Mouse (Mus musculus): ENCODE data around the gene Scn9a.

- TF ChIP-seq MYOG (IDR thresholded peaks at IDR 0.05; ENCODE audit: control insufficient read depth in 1 of 3, insufficient read depth in 1 of 3, insufficient read length in 2 of 3, low read depth in 2 of 3) (no peak), MAX (IDR thresholded peaks at IDR 0.05; ENCODE audit: low read depth) (no peak), POLR2A (IDR thresholded peaks at IDR 0.05; ENCODE audit: insufficient read length, low read depth) (no peak), POLR2AphosphoS2 (IDR thresholded peaks at IDR 0.05; ENCODE audit: insufficient read length, low read depth) (no peak), USF1 (IDR thresholded peaks at IDR 0.05; ENCODE audit: low read depth) (no peak), CEBPB (IDR thresholded peaks at IDR 0.05; ENCODE audit: insufficient read depth, poor library complexity, severe bottlenecking) (no peak), E2F4 (IDR thresholded peaks at IDR 0.05; ENCODE audit: insufficient read depth) (no peak), SRF (IDR thresholded peaks at IDR 0.05; ENCODE audit: control insufficient read depth, insufficient read length, low read depth) (no peak), MYOD1 (IDR thresholded peaks at IDR 0.05; ENCODE audit: control insufficient read depth in 1 of 3, insufficient read length in 2 of 3, low read depth in 2 of 3) (no peak), TCF3 (IDR thresholded peaks at IDR 0.05; ENCODE audit: insufficient read length, low read depth) (no peak), TCF12 (IDR thresholded peaks at IDR 0.05; ENCODE audit: insufficient read depth, poor library complexity, severe bottlenecking) (no peak), REST (IDR thresholded peaks at IDR 0.05; ENCODE audit: insufficient read depth, insufficient read length) (no peak)
Measured at GRCm38 (mm10) chr2:66463916-66464315, 170.8 kb downstream of the Scn9a start.

Data from myocyte (in vitro differentiated cells).